Comparison of ENCODE assay signal across 19 mouse cellular contexts in the genomic region with DNA sequence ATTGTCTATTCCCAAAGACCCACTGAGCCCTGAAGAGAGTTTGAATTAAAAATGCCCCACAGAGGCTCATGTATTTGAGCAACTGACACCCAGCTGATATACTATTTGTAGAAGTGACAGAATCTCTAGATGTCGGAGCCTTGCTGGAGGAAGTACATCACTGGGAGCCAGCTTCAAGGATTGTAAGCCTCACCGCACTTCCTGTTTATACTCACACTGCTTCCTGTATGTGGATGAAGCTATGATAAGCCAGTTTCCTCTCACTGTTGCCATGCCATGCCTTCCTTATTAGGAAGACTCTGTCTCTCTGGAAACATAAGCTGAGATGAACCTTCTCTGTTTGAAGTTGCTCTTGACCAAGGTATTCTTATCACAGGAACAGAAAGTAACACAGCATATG.
DNase-seq lines count a peak whose midpoint lies in the region; TF ChIP-seq lines count a peak whose summit lies in the region.
"Had no signal": no experiment of that assay in that cellular context is flagged by ENCODE, and none has a peak within 500 bp of the region (broad histone marks: within the 10 kb centered on the region; RNA-seq: fewer than 3 reads in every experiment).

No protein-coding gene starts in this region.

- H3K27ac ChIP-seq in heart, adult 2 months, result peak overlapping the region; percentile 33
- H3K27ac ChIP-seq: embryonic facial prominence, embryonic 13.5 days; hindbrain, postnatal 0 days; kidney, embryonic 15.5 days; layer of hippocampus, adult 2 months; left cerebral cortex, adult 2 months; limb, embryonic 12.5 days; lung, embryonic 15.5 days; midbrain, embryonic 13.5 days had no signal

- H3K36me3 ChIP-seq in heart, adult 2 months (ENCODE audit: control insufficient read depth, insufficient read depth, low read length), result no peaks in the 10 kb centered on the region
- no peaks in the 10 kb centered on the region for H3K36me3 ChIP-seq in splenic B cell, adult 2 months (ENCODE audit: control insufficient read depth, insufficient read depth, low read length, poor library complexity, severe bottlenecking)
- H3K36me3 ChIP-seq: embryonic facial prominence, embryonic 13.5 days; kidney, embryonic 15.5 days; limb, embryonic 12.5 days; lung, embryonic 15.5 days; midbrain, embryonic 13.5 days had no signal

- H3K4me3 ChIP-seq in heart, adult 2 months, result no peak overlapping the region
- H3K4me3 ChIP-seq: embryonic facial prominence, embryonic 13.5 days; kidney, embryonic 15.5 days; layer of hippocampus, adult 2 months; left cerebral cortex, adult 2 months; limb, embryonic 12.5 days; lung, embryonic 15.5 days; midbrain, embryonic 13.5 days had no signal

- no peaks in the 10 kb centered on the region for H3K27me3 ChIP-seq in heart, adult 2 months (ENCODE audit: control insufficient read depth, insufficient read depth, low read length)
- H3K27me3 ChIP-seq in splenic B cell, adult 2 months (ENCODE audit: control insufficient read depth, insufficient read depth, low read length, poor library complexity, severe bottlenecking), result no peaks in the 10 kb centered on the region
- H3K27me3 ChIP-seq: embryonic facial prominence, embryonic 13.5 days; kidney, embryonic 15.5 days; limb, embryonic 12.5 days; lung, embryonic 15.5 days; midbrain, embryonic 13.5 days had no signal

- intact Hi-C loops in heart, adult 2 months (cut with DNase I), result no loop called here
- intact Hi-C loops in heart, postnatal 36 days (cut with DNase I), result loop anchor here (1.0 kb wide), 1 partner anchor 173 kb away; no protein-coding TSS in a partner anchor

- TF ChIP-seq EP300 in heart, adult 2 months (IDR thresholded peaks at IDR 0.05; ENCODE audit: insufficient read depth, low read depth, low read length), result no peak

- TF ChIP-seq POLR2A in heart, adult 2 months (IDR thresholded peaks at IDR 0.05; ENCODE audit: insufficient read depth, low read depth, low read length), result no peak

- no peak overlapping the region for H3K9ac ChIP-seq in heart, adult 2 months (ENCODE audit: low read depth, low read length)
- H3K9ac ChIP-seq: embryonic facial prominence, embryonic 13.5 days; kidney, embryonic 15.5 days; limb, embryonic 12.5 days; lung, embryonic 15.5 days; midbrain, embryonic 13.5 days had no signal

- peak in 1 of 2 experiments; percentile 13 for DNase-seq in heart, adult 2 months
- no peak for DNase-seq in heart, postnatal 36 days
- peak; percentile 44 for DNase-seq in thymus, postnatal 0 days (ENCODE audit: low spot score)
- DNase-seq in thymus, postnatal 10 days (ENCODE audit: low spot score in 2 of 2), result no peak
- DNase-seq in lung, postnatal 10 days, result peak; percentile 48
- DNase-seq in splenic B cell, adult 2 months (ENCODE audit: low read depth, low spot score), result peak; percentile 1
- no peak for DNase-seq in adrenal gland, adult 2 months
- DNase-seq in spleen, adult 12 weeks (ENCODE audit: low spot score), result no peak
- DNase-seq: cerebellum, adult 11-12 months; gastrocnemius, postnatal 36 days; right cerebral cortex, postnatal 14 days had no signal

- TF ChIP-seq CTCF in heart, adult 2 months (IDR thresholded peaks at IDR 0.05), result no peak

- H3K79me2 ChIP-seq in heart, adult 2 months (replicated peaks; ENCODE audit: control insufficient read depth, insufficient read depth, low read length), result no peaks in the 10 kb centered on the region

- no peaks in the 10 kb centered on the region for H3K4me1 ChIP-seq in heart, adult 2 months (ENCODE audit: control insufficient read depth, insufficient read depth, low read length)
- H3K4me1 ChIP-seq: embryonic facial prominence, embryonic 13.5 days; limb, embryonic 12.5 days; midbrain, embryonic 13.5 days had no signal

- 54% methylated on average over 2 of the region's 2 CpGs for WGBS in heart, adult 2 months

Comparison
In these comparisons a context has a peak if more than half of its experiments do, and no peak if none do; other contexts are left out.
1. DNase-seq: peak in thymus, postnatal 0 days (single experiment), lung, postnatal 10 days (single experiment) and splenic B cell, adult 2 months (single experiment); none in heart, postnatal 36 days (0 of 2), thymus, postnatal 10 days (0 of 2), adrenal gland, adult 2 months (single experiment) and spleen, adult 12 weeks (single experiment).